Mouse (Mus musculus) G1E (cell line): ENCODE measurements around the gene Btc.

Source experiments
- CTCF ChIP-seq: IDR thresholded peaks from 2 replicates; pipeline ENCODE4 v1.5.1; 2012; ENCODE audit warnings: low read depth, low read length, inconsistent platforms, mixed read lengths
- GATA1 ChIP-seq: IDR thresholded peaks from 2 replicates; pipeline ENCODE4 v1.6.1; 2012; ENCODE audit warnings: borderline replicate concordance, low read length, inconsistent platforms, mixed read lengths
- GATA2 ChIP-seq: IDR thresholded peaks from 2 replicates; pipeline ENCODE4 v1.6.1; 2012; ENCODE audit warnings: low read depth, low read length, inconsistent platforms, borderline replicate concordance
- TAL1 ChIP-seq: conservative IDR thresholded peaks from 2 replicates; pipeline ENCODE4 v1.6.1; 2012; ENCODE audit warnings: low read depth, low read length, inconsistent platforms, mixed read lengths

- no peak for TF ChIP-seq CTCF
- TF ChIP-seq GATA1, result no peak
- TF ChIP-seq GATA2, result no peak
- no peak for TF ChIP-seq TAL1
Observed at GRCm38 (mm10) chr5:91320348-91320747, 82.4 kb downstream of the Btc start.
